Mouse (Mus musculus): ENCODE measurements around the gene Hipk2.

Gene Hipk2

DNA sequence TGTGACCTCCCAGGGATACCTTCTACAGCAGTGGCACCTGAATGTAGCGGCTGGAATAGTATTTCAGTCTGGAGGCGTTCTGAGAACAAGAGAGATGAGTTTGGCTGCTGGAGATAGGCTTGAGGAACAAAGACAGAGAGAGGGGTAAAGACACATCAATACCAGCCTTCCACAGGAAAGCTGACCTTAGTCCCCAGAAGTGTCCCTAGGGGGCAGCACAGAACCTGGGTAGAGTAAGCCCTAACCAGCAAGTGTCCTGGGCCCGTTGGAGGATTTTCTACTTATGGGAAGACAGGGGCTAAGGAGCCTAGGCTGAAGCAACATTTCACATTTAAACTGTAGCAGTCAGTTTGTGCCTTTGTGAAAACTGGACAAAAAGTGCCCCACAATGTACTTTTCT, 226.4 kb downstream of the Hipk2 start:
- in situ Hi-C loops (cut with MboI, MseI) = loop anchor here (10.0 kb wide), 1 partner anchor 255 kb away; no protein-coding TSS in a partner anchor

All from T-helper 1 cell (primary cell).